Mouse (Mus musculus) gastrocnemius, postnatal 14 days (tissue): Measurements from ENCODE around the gene Lrrc8a. TPM values are rescaled to one million over a fixed set of nuclear protein-coding genes. Genes with fewer than 3 reads are reported as not detected.

ENCODE experiments used
- DNase-seq: peaks from one replicate; pipeline ENCODE4 v3.0.0; 2021; ENCODE audit warnings: mixed read lengths
- intact Hi-C: fragments of 180-260 bp; cut with DNase I; formaldehyde crosslinking; loops from one replicate; pipeline ENCODE4 v1.15.1; 2025; ENCODE audit warnings: low total_unique reads
- total RNA-seq, 2 experiments: library from RNA; stranded (reverse); gene quantifications; 2 replicates each; pipeline ENCODE4 v1.2.3; 2021

Gene Lrrc8a
- total RNA-seq, 2 experiments from 2014 or later, result 19.3 to 30.1 TPM

- DNase-seq, result no peak
- intact Hi-C loops, result no loop called here
These were observed 20.4 kb downstream of the Lrrc8a start for GRCm38 (mm10) chr2:30257699-30258460.

- DNase-seq, result peak; percentile 43
- intact Hi-C loops, result no loop called here
These were observed 21.1 kb downstream of the Lrrc8a start for GRCm38 (mm10) chr2:30258600-30258999.

GRCm38 (mm10) chr2:30259131-30260064 is 21.9 kb downstream of the Lrrc8a start:
- intact Hi-C loops, result no loop called here

GRCm38 (mm10) chr2:30261064-30261736 is 23.7 kb downstream of the Lrrc8a start:
- DNase-seq, result no peak
- intact Hi-C loops, result no loop called here

More at GRCm38 (mm10) chr2:30259131-30260064, 21.9 kb downstream of the Lrrc8a start:
- DNase-seq, result no peak

- intact Hi-C loops, result no loop called here
- no peak for DNase-seq
These were observed 24.7 kb downstream of the Lrrc8a start for GRCm38 (mm10) chr2:30261921-30262839.

- intact Hi-C loops, result no loop called here
- no peak for DNase-seq
These were observed 25.4 kb downstream of the Lrrc8a start for GRCm38 (mm10) chr2:30262840-30263441.

- intact Hi-C loops, result no loop called here
- DNase-seq, result no peak
These were observed 26.3 kb downstream of the Lrrc8a start for GRCm38 (mm10) chr2:30263811-30264210.

- intact Hi-C loops, result no loop called here
- DNase-seq, result no peak
These were observed 27.4 kb downstream of the Lrrc8a start for GRCm38 (mm10) chr2:30264671-30265519.

- DNase-seq, result peak; percentile 69
- intact Hi-C loops, result no loop called here
These were observed 28.3 kb downstream of the Lrrc8a start, which contains the start of gene Phyhd1 for GRCm38 (mm10) chr2:30265767-30266253. TSS of gene Phyhd1 (plus strand) at chr2:30266203.

- intact Hi-C loops, result no loop called here
- peak; percentile 75 for DNase-seq
These were observed 29.0 kb downstream of the Lrrc8a start for GRCm38 (mm10) chr2:30266392-30266941.

GRCm38 (mm10) chr2:30267466-30267865 is 30.0 kb downstream of the Lrrc8a start:
- intact Hi-C loops, result no loop called here
- DNase-seq, result no peak

GRCm38 (mm10) chr2:30268371-30268770 is 30.9 kb downstream of the Lrrc8a start:
- no peak for DNase-seq
- intact Hi-C loops, result no loop called here

GRCm38 (mm10) chr2:30269241-30269990 is 31.9 kb downstream of the Lrrc8a start:
- DNase-seq, result no peak
- intact Hi-C loops, result no loop called here

- DNase-seq, result peak; percentile 40
- intact Hi-C loops, result no loop called here
These were observed 32.6 kb downstream of the Lrrc8a start for GRCm38 (mm10) chr2:30270134-30270533.

GRCm38 (mm10) chr2:30280743-30281142 is 43.2 kb downstream of the Lrrc8a start, which contains the start of gene Gm28038:
TSS of gene Gm28038 (plus strand) at chr2:30281043.
- intact Hi-C loops, result no loop called here
- DNase-seq, result no peak

GRCm38 (mm10) chr2:30281651-30282050 is 44.1 kb downstream of the Lrrc8a start:
- intact Hi-C loops, result no loop called here
- no peak for DNase-seq
